Mouse (Mus musculus) lung, postnatal 25 days (tissue): ENCODE measurements at regions not wholly inside any gene's neighbourhood (a gene's known extent, or its start where the extent isn't known, plus 50 kb on each side); places are given as distances from the start of the nearest gene placed in this dataset.
A peak's percentile ranks its signal among the peaks of the same experiment; 100 is the strongest.

Experiments
- DNase-seq: peaks from one replicate; pipeline ENCODE4 v3.0.0; 2022; ENCODE audit warnings: low spot score

DNA sequence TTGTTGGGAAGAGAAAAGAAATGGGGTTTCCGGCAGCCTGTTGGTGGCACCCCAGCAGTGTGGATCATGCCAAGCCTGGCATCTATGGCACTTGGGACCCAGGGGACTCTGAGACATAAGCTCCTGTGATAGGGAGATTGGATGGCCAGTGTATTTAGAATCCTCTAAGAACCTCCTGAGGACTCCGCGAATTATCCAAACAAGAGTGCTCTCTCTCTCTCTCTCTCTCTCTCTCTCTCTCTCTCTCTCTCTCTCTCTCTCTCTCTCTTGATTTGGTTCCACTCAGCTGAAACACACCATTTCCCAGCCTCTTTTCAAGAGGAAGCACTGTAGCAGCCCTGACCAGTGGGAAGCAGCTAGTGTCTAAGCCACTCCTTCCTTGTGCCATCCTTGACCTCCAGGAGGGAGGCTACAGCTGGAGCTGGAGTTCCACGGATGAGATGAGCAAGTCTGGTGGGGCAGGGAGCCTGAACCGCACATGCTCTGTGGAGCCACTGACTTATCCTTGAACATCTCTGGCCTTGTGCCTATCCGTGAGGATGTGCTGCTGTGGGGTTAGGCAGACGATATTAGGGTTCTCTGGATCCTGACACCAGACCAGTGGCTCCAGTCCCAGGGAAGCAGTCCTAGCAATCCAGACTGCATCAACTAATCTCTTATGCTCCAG lies 232.0 kb upstream of the Zmiz1 start:
- DNase-seq = peak; percentile 16

DNA sequence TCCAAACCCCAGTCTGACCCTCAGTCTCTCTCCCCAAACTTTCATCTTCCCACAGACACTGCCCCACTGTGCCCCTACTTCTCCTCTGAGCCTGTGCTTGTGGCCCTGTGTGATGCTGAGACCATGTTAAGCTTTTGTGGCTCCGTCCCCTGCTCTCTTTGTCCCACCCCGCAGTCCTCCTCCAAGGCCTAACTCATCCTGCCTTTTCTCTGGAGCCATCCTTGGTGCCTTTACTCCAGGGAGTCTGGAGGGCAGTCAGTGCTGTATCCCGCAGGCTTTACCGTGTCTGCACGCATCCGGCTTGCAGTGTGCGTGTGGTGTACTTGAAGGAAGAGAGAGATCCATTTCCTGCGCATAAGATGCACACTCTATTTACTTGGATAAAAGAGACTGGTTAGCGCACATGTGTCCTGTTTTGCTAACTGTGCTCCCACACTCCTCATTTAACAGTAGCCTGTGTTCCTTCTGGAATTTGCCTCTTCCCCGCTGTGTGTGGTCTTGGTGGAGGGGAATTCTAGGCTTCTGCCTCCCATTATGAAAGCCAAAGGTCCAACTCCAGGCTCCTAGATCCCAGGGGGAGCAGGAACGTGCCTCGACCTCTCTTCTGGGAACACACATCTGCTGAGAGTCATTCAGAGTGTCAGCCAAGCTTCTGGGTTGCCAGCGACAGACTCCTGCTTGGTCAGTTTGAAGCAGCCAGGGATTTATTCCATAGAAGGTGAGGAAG lies 230.5 kb upstream of the Zmiz1 start:
- DNase-seq = no peak

DNA sequence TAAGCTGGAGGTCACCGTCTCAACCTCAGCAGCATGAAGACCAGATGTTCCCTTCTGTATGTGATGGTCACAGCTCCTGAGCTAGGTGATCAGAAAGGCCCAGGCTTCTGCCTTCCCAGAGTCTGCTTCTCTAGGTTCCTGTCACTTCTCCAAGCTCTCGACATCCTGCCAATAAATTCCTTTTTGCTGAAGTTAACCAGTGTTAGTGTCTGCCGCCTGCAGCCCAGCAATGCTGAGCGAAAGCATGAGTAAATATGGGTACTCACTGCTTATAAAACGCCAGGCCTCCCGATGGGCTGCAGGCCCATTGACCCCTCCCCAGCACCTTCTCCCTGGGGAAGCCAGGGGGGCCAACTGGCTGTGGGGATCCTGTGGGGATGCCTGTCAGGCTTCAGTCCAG lies 229.4 kb upstream of the Zmiz1 start:
- peak; percentile 38 for DNase-seq

DNA sequence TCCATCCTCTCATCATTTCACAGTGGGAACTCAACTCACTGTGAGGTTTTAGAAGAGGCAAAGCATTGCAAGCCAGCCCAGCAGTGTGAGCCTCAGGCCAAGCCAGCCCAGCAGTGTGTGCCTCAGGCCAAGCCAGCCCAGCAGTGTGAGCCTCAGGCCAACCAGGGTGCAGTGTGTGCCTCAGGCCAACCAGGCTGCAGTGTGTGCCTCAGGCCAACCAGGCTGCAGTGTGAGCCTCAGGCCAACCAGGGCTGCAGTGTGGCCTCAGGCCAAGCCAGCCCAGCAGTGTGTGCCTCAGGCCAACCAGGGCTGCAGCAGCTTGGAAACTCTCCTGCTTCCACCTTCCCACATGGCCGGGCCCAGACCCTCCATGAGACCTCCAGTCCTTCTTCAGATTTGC lies 227.1 kb upstream of the Zmiz1 start:
- no peak for DNase-seq

DNA sequence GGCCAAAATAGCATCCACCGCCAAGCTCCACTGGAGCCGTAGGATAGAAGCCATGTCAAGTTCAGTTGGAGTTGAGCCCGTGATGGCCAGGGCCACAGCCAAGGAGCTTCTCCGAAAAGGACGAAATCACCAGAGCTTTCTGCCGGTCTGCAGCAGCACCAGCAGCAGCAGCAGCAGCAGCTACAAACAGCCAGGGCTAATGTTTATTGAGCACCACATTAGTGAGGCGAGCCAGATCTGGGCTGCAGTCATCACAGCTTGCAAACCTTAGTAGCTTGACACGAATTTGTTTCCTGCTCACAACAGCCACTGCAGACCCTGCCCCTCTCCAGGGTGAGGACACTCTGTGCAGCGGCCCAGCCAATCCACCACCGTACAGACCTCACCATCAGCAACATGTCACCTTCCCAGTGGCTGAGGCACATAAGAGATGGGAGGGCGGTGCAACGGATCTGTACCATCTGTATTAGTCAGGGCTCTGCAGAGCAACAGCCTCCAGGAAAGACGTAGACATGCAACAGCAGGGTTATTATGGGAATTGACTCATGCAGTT lies 222.5 kb upstream of the Zmiz1 start:
- DNase-seq = no peak

DNA sequence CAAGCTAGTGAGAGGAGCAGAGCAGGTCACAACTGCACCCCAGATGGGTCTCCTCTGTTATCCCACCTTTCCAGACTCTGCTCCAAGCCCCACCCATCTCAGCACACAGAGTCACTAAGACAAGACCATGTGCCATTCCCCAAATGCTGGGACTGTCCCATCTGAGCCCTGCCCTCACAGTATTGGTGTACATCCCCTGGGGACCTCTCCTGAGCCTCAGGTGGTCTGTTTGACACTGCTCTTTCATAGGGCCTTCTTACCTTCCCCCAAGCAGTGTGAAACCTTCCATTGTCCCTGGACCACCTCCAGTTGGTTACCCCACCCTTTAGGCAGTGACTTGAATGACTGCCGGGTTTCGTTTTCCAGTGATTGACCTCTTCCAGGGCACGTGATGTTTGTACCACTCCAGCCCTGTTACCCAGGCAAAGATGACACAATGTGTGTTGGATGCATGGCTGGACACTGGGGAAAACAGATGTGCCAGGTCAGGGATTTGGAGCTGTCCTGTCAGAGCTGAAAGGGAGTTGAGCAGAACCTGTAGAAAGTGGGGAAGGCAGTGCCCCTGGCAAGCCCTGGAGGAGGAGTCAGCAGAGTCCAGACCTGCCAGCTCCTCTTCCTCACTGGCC lies 219.5 kb upstream of the Zmiz1 start:
- no peak for DNase-seq

DNA sequence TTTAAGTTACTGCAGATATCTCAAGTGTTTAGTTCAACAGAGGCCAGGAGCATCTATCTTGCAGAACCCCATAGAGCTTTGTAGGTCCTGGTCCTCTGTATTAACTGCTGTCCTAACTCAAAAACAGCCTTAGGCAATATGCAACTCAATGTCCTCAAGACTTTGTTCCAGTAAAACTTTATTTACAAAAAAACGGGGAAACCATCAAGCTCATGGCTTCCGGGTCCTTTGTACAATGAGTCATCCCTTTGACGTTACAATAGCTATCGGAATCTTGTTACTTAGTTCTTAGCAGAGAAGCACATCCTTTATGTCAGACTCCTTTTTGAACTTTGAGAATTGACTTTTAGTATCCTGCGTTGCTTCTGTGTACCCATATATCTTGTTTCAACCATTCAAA lies 216.2 kb upstream of the Zmiz1 start:
- DNase-seq = no peak

DNA sequence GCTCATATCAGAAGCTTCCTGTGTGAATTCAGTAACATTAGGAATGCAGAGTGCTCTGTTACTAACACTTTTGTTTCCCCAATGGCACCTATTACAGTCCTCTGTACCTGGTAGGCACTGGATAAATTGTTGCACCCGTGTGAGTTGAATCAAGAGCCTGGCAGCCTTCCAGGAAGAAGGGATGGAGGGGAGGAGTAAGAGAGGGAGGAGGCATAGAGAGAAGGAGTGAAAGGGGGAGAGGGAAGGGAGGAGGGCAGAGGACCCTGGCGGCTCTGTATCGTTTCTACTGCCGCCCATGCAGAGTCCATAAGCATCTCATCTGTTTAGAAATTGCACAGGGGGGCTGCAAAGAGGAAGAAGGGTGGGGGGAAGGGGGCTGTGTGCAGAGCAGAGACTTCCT lies 215.7 kb upstream of the Zmiz1 start:
- no peak for DNase-seq

DNA sequence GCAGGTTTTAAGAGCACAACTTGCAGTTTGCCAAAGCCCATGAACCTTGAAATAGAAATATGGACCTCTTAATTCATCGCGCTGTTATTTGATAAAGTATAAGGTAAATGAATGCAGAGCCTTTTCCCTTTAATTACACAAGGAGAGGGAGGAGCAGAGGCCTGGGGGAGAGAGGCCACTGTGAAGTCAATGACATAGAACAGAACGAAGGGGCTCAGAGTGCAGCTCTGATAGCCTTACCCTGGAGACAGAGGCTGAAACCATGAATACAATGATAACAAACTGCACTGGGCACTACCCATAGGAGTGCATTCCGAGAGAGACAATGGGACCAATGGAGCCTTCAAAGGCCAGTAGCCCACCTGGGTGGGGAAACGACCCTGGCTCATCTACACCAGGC lies 215.3 kb upstream of the Zmiz1 start:
- no peak for DNase-seq

DNA sequence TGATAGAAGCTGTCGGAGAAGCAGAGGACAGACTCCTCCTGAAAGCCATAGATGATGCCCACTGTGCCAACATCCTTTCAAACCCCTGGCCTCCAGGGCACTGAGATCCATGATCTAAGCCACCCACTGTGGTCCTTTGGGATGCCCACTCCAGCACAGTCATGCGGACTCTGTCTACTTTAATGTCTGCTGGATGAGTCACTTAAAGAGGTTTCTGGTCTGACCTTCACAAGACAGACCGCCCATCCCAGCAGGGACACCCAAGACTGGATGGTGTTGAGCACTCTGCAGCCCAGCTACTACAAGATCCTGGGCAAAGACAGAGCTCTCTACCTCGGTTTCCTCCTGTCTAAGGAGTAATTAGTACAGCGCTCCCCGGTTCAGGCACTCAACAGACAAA lies 214.1 kb upstream of the Zmiz1 start:
- no peak for DNase-seq

DNA sequence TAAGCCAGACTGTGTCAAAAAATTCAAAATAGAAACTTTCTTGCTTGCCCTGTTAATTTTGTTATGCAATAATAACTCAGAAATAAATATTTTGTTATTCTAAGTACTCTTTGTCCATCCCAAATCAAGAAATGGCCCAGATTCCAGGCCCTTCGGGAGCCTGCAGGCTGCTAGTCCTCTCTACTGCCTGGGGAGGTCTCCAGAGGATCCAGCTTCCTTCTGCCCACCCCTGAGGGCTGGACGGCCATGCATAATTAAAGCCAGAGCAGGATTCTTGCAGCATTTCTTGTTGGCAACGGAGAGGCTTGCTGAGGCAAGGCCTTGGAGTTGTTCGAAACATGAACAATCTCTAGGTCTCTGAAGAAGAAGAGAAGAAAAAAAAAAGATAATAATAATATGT lies 213.3 kb upstream of the Zmiz1 start:
- peak; percentile 57 for DNase-seq

DNA sequence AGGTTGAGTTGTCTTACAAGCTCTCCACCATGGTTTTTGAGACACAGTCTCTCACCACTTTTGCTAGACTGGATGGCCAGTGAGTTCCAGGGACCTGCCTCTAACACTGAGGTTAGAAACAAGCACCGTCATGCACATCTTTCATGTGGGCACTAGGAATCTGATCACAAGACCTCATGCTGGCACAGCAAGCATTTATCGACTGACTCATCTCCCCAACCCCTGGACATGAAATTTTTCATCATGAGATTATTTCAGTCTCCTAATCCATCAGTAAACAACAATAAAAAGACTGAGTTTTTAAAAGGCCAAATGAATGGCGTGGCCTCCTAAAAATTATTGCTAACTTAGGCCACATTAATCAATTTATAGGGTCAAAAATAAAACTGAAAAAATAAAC lies 210.0 kb upstream of the Zmiz1 start:
- DNase-seq = no peak

DNA sequence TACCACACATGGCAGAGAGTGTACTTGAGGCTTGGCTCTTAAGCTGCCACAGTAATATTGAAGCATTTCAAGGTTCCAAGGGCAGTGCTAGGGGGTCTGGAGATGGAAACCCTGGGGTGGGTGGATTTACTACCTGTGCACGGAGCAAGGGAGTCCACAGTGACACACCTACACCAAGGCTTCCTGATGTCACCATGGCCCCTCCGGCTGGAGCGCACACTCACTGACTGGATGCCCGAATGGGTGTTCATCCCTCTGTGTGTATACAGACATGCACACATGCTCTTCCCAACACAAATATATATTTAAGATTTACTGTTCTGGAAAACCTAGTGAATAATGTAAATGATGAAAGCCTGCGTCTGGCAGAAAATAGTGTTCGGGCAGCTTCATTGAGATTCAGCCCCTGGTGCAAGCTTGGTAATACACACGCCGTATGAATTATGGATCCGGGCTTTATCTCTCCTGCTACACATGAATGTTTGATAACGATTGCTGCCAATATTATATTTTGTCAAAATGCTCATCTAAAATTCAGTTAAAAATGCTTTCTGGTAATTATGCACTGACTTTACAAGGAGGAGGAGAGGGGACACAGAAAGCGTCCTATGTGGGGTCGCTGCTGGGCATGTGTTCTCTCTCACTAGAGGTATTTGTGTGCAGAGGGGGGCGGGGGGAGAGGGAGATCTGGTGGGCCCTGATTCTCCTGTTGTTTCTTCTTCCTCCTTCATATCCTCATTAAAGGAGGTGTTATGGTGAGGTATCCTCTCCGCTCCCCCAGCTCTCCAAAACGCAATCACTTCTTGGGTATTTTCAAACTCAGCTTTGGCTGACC lies 205.8 kb upstream of the Zmiz1 start:
- no peak for DNase-seq

DNA sequence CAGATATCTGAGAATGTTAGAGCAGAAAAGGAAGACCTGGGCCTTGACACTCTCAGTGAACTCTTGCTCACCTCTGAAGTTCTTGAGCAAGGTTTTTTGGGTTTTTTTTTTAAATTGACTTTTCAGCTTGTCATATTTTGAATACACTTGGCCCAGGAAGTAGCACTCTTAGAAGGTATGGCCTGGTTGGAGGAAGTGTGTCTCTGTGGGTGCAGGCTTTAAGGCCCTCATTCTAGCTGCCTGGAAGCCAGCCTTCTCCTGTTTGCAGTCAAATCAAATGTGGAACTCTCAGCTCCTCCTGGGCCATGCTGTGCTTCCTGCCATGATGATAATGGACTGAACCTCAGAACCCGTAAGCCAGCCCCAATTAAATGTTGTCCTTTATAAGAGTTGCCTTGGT lies 195.9 kb upstream of the Zmiz1 start:
- no peak for DNase-seq

DNA sequence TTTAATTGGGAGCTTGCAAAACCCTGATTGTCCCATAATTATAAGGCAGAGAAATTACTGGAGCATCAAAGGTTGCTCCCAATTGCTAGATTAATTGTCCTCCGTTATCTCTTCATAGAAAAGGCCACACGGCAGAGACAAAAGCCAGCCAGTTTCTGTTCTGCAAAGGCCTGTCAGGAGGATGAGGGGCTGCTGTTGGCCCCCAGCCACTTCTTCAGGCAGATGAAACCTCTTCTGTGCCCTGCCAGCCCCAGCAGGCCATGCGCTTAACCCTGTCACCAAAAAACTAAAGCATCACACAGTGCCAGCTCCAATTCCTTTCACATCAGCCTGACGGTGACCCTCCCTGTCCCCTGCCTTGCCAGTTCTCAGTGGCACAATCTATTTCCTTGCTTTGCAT lies 192.1 kb upstream of the Zmiz1 start:
- no peak for DNase-seq

DNA sequence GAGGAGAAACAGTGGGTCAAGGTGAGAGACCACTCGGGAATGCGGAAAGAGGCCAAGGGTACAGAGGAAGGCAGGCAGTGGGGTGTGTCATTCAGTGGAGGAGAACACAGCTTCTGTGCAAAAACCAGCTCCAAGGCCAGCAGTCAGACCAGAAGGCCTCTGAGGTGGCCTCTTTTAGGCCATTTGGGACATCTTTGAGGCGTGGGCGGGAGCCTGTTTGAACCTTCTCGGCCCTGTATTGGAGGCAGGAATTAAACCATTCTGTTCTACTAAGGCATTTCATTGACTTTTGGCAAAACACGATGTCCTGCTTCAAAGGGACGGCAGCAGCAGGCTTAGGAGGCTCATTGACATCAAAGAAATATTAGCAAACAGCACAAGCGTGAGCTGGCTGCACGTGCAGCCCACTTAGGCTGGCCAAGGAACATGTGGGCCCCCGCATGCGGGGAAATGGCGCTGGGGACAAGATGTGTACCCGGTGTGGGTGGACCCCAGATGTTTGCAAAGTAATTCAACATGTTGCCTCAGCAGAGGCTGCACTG lies 190.8 kb upstream of the Zmiz1 start:
- peak; percentile 55 for DNase-seq

DNA sequence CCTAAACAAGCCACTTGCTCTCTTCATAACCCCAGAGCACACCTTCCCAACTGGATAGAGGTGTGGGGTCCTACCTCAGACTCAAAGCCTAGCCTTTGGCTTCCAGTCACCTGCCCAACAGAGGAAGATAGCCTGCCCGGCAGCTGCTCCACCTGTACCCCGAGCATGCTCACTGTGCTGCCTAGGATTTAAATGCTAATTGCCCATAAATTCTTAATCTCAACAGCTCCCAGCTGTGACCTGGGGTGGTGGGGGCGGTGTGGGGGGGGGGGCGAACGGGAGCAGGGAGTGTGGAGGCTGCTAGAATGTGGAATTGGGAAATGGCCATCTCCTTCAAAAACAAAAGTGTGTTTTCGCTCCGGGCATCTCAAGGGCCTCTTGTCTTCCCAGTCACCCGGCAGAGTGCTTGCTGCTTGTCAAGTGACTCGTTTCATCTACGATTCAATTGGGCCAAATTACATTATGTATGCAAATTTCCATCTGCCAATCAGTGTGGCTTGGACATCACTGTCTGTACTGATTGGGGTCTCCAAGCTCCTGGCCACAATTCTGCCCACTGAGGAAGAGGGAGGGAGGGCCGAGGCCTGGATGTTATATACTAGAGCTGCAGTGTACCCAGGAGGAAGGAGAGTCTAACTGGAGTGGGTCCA lies 188.6 kb upstream of the Zmiz1 start:
- peak; percentile 77 for DNase-seq

DNA sequence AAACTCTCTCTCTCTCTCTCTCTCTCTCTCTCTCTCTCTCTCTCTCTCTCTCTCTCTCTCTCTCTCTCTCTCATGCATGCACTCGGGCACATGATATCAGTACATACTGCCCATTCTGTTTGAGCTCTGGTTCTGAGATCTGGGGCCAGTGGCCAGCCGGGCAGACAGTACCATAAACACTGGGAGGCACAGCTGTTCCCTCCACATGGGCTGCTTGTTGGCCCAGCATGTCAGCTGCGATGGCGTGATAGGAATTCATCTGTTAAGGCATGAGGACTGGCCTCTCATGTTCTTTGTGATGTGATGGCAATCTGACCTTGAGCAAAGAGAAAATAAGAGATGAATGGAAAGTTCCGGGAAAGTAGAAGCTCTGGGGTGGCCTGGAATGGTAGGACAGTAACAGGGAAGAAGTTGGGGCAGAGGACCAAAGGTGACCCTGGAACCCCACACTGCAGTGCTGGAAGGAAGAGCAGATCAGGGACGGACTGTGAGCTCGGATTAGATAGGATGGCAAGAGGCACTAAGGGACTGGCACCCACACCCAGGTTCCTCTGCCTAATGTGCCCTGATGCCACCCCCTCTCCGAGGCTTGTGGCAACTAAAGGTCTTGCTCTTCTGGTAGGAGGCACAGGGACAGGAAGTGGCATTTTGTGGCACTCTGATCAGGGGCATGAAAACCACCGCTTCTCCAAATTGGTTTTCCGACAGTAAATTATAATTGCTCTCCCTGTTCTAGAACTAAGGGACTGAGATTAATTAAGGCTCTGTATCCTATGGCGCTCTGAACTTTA lies 186.4 kb upstream of the Zmiz1 start:
- DNase-seq = no peak

DNA sequence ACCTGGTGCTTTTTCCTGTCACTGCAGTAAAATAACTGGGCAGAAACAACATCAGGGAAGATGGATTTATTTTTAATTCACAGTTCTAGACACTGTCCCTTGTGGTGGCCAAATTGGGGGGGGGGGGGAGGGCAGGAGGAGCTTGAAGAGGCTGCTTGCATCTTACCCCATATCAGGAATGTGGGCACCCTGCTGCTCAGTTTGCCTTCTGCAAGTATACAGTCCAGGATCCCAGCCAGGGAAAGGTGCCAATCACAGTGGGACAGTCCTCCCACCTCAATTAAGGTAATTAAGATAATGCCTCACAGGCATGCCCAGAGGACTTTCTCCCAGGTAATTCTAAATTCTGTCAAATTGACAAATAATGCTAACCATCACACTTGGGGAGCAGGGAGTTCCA lies 179.2 kb upstream of the Zmiz1 start:
- DNase-seq = no peak

DNA sequence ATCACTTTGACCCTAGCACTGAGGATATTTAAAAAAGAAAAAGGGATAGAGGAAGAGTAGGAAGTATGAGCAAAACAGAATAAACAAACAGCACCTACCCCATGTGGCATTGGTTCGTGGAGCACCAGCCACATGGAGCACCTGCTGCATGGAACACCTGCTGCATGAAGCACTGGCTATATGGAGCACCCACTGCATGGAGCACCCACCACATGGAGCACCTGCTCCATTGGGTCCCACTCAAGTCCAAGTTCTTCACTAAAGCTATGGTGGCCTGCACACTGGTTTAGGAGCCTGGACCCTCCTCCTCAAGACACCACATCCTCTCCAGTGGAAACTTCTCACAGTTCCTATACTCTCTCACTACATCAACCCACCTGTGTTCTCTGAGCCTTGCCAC lies 166.4 kb upstream of the Zmiz1 start:
- DNase-seq = no peak

DNA sequence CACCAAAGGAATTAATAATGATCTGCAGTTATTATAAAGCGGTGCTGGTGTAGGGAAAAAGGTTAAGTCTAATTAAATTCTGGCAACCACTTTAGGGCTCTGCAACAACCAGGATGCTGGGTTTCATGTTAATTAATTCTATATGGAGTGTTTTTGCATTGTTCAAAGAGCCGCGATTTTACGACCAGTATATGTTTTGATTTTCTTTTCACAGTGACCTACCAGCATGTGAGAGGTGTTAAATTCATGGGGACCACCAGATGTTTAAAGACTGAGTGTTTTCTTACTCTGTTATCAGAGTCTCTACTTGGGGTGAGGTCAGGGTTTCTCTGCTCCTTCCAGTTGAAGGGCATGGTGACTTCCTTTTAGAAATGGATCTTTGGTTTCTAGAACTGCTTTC lies 164.8 kb upstream of the Zmiz1 start:
- no peak for DNase-seq
